Mouse (Mus musculus): ENCODE measurements around the gene Inpp5f. TPM values are rescaled to one million over a fixed set of nuclear protein-coding genes. Genes with fewer than 3 reads are reported as not detected.
"Not testable (repeated sequence)": the region's sequence is repeated elsewhere in the genome, so short reads cannot be mapped to it uniquely, and the experiment has no call there.

Gene Inpp5f
- polyA plus RNA-seq, 1 experiment from 2014 or later = 257 TPM

DNA sequence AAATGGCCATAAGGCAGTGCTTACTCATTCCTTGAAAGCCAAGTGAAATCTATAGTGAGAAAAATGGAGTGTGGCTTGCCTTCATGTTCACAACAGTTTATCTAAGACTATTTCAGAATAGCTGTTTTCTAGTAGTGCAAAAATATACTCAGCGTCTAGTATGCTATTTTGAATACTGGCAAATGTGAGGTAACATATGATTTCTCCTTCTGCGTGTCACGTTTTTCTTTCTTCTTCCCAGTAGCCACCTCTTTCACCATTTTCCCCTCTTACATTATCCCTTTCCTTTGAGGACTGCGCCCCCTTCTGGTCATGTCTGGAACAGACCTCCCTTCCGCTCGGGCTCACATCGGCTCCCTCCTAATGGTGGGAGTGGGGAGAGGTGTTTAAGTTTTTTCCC, 78.9 kb downstream of the Inpp5f start:
- peak overlapping the region; percentile 76 for H3K27ac ChIP-seq (ENCODE audit: low read depth, low read length)
- no peaks in the 10 kb centered on the region for H3K4me1 ChIP-seq (ENCODE audit: control insufficient read depth, insufficient read depth, low read length)
- H3K9me3 ChIP-seq (replicated peaks; ENCODE audit: control insufficient read depth, low read length) = peaks cover 4% of the 10 kb centered on the region; the same call in 1 of the 2 replicates
- peak; percentile 91 for DNase-seq (ENCODE audit: low spot score)
- H3K4me2 ChIP-seq (ENCODE audit: low read length) = peak overlapping the region; percentile 44
- H3K4me3 ChIP-seq (ENCODE audit: low read depth, low read length) = peak overlapping the region; percentile 46
- peaks cover 50% of the 10 kb centered on the region for H3K36me3 ChIP-seq (ENCODE audit: control insufficient read depth, insufficient read depth, low read length)
- peak; percentile 72 for ATAC-seq
- H3K9ac ChIP-seq (ENCODE audit: low read length) = peak overlapping the region; percentile 77
- no peaks in the 10 kb centered on the region for H3K27me3 ChIP-seq (replicated peaks; ENCODE audit: control insufficient read depth, insufficient read depth, low read length)
- 10% methylated on average over 7 of the region's 7 CpGs for WGBS

DNA sequence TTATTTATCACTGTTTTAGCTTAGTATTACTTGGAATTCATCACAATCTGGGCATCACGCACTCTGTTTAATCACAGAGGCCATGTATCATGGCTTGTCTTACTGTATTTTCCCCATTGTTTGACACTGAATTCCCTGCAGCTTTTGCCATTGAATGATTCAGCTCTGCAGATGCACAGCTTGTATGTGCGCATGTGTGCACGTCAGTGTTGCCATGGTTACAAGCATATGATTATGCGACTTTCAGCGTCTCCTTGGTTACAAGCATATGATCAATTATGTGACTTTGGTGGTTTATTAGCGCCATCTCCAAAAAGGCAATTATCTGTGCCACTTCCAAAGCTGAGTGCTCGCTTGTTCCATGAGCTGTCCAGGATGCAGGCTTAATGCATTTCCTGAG, 79.7 kb downstream of the Inpp5f start:
- WGBS = 29% methylated on average over 7 of the region's 7 CpGs
- H3K4me1 ChIP-seq (ENCODE audit: control insufficient read depth, insufficient read depth, low read length) = no peaks in the 10 kb centered on the region
- peak overlapping the region; percentile 77 for H3K9ac ChIP-seq (ENCODE audit: low read length)
- H3K36me3 ChIP-seq (ENCODE audit: control insufficient read depth, insufficient read depth, low read length) = peaks cover 48% of the 10 kb centered on the region
- no peaks in the 10 kb centered on the region for H3K27me3 ChIP-seq (replicated peaks; ENCODE audit: control insufficient read depth, insufficient read depth, low read length)
- peak overlapping the region; percentile 78; the same call in 1 of the 2 replicates for H3K27ac ChIP-seq (ENCODE audit: low read depth, low read length)
- H3K9me3 ChIP-seq (replicated peaks; ENCODE audit: control insufficient read depth, low read length) = peaks cover 4% of the 10 kb centered on the region; the same call in 1 of the 2 replicates
- peak overlapping the region; percentile 46 for H3K4me3 ChIP-seq (ENCODE audit: low read depth, low read length)
- peak; percentile 94 for DNase-seq (ENCODE audit: low spot score)
- peak overlapping the region; percentile 44 for H3K4me2 ChIP-seq (ENCODE audit: low read length)
- peak; percentile 70 for ATAC-seq

DNA sequence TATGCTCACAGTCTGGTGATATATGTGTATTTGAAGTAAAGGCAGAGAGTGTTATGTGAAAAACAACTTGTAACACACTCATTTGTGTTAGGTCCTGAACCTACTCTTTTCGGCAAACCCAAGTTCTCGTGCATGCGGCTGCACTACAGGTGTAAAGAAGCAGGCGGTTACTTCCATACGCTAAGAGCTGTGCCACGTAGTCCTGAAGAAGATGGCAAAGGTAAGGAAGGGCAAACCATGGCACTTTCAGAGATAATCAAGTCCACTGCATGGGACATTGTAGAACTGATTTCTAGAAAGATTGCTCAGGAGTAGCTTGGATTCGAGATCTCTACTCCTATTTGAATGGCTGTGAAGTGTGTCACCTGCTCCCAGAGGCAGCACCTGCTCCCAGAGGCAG, 81.0 kb downstream of the Inpp5f start:
- H3K27ac ChIP-seq (ENCODE audit: low read depth, low read length) = no peak overlapping the region
- no peak overlapping the region for H3K9ac ChIP-seq (ENCODE audit: low read length)
- peaks cover 47% of the 10 kb centered on the region for H3K36me3 ChIP-seq (ENCODE audit: control insufficient read depth, insufficient read depth, low read length)
- no peaks in the 10 kb centered on the region for H3K4me1 ChIP-seq (ENCODE audit: control insufficient read depth, insufficient read depth, low read length)
- no peak overlapping the region for H3K4me2 ChIP-seq (ENCODE audit: low read length)
- peaks cover 4% of the 10 kb centered on the region; the same call in 1 of the 2 replicates for H3K9me3 ChIP-seq (replicated peaks; ENCODE audit: control insufficient read depth, low read length)
- WGBS = 91% methylated on average over 7 of the region's 7 CpGs
- H3K27me3 ChIP-seq (replicated peaks; ENCODE audit: control insufficient read depth, insufficient read depth, low read length) = no peaks in the 10 kb centered on the region
- ATAC-seq (no peak), DNase-seq (ENCODE audit: low spot score) (no peak)
- H3K4me3 ChIP-seq (ENCODE audit: low read depth, low read length) = no peak overlapping the region

DNA sequence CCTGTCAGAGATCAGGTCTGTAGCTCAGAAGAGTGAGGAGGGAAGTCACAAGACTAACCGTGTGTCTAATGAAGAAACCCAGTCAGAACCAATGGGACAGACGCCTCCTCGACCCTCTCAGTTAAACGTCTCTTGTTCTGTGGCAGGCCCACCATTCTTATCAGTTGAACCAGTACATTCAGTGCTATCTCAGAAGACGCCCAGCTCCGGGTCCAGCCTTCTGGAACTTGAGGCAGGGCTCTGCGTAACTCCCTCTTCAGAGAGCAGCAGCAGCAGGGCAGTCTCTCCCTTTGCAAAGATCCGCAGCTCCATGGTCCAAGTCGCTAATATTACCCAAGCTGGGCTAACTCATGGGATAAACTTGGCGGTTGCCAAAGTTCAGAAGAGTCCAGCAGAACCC, 83.7 kb downstream of the Inpp5f start:
- no peak overlapping the region for H3K9ac ChIP-seq (ENCODE audit: low read length)
- H3K36me3 ChIP-seq (ENCODE audit: control insufficient read depth, insufficient read depth, low read length) = peaks cover 69% of the 10 kb centered on the region
- no peak overlapping the region for H3K4me2 ChIP-seq (ENCODE audit: low read length)
- ATAC-seq (no peak), DNase-seq (ENCODE audit: low spot score) (no peak)
- WGBS = 88% methylated on average over 10 of the region's 10 CpGs
- H3K27me3 ChIP-seq (replicated peaks; ENCODE audit: control insufficient read depth, insufficient read depth, low read length) = no peaks in the 10 kb centered on the region
- H3K27ac ChIP-seq (ENCODE audit: low read depth, low read length) = no peak overlapping the region
- no peak overlapping the region for H3K4me3 ChIP-seq (ENCODE audit: low read depth, low read length)
- H3K4me1 ChIP-seq (ENCODE audit: control insufficient read depth, insufficient read depth, low read length) = no peaks in the 10 kb centered on the region
- no peaks in the 10 kb centered on the region for H3K9me3 ChIP-seq (replicated peaks; ENCODE audit: control insufficient read depth, low read length)

DNA sequence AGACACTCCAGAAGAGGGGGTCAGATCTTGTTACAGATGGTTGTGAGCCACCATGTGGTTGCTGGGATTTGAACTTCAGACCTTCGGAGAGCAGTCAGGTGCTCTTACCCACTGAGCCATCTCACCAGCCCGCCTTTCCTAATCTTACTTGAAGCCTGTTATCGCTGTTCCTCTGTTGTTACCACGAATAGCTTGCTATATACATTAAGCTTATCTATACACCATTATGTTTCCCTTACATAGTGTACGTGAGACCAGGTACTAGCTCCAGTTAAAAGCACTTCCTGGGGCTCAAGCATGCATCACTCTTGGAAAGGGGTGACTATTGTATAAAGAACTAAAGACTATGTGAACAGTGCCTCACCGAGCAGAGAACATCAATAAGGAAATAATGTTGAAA, 88.8 kb downstream of the Inpp5f start:
- not testable (repeated sequence) for DNase-seq (ENCODE audit: low spot score); H3K4me2 ChIP-seq (ENCODE audit: low read length); H3K27me3 ChIP-seq (replicated peaks; ENCODE audit: control insufficient read depth, insufficient read depth, low read length); H3K9ac ChIP-seq (ENCODE audit: low read length); H3K27ac ChIP-seq (ENCODE audit: low read depth, low read length); ATAC-seq; H3K9me3 ChIP-seq (replicated peaks; ENCODE audit: control insufficient read depth, low read length); H3K4me1 ChIP-seq (ENCODE audit: control insufficient read depth, insufficient read depth, low read length); H3K4me3 ChIP-seq (ENCODE audit: low read depth, low read length)
- 90% methylated on average over 6 of the region's 6 CpGs for WGBS
- peaks cover 85% of the 10 kb centered on the region for H3K36me3 ChIP-seq (ENCODE audit: control insufficient read depth, insufficient read depth, low read length)

DNA sequence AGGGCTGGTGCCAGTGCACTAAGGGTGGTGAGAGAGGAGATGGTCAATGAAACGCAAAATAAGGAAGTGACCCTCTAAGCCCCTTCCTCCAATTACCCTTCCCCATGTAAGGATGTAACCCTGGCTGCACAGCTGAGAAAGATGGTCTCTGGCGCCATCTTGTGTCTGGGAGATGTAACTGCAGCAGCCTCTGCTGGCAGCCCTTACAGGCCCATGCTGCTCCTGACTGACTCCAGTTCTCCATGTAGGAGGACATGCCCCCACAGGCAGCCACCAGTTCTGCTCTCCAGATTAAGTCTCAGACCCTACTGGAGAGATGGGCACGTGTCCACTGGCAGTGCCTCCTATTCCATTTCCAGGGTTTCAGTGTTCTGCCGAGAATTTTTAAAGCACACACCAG, 94.6 kb downstream of the Inpp5f start:
- Histone ChIP-seq H3K4me3 (ENCODE audit: low read depth, low read length) (no peak overlapping the region), H3K9ac (ENCODE audit: low read length) (no peak overlapping the region), H3K27ac (ENCODE audit: low read depth, low read length) (no peak overlapping the region), H3K4me2 (ENCODE audit: low read length) (no peak overlapping the region), H3K4me1 (ENCODE audit: control insufficient read depth, insufficient read depth, low read length) (no peaks in the 10 kb centered on the region), H3K36me3 (ENCODE audit: control insufficient read depth, insufficient read depth, low read length) (peaks cover 94% of the 10 kb centered on the region), H3K27me3 (replicated peaks; ENCODE audit: control insufficient read depth, insufficient read depth, low read length) (no peaks in the 10 kb centered on the region), H3K9me3 (replicated peaks; ENCODE audit: control insufficient read depth, low read length) (no peaks in the 10 kb centered on the region)
- peak; percentile 75 for ATAC-seq
- WGBS = 22% methylated on average over 4 of the region's 4 CpGs
- peak; percentile 81 for DNase-seq (ENCODE audit: low spot score)

DNA sequence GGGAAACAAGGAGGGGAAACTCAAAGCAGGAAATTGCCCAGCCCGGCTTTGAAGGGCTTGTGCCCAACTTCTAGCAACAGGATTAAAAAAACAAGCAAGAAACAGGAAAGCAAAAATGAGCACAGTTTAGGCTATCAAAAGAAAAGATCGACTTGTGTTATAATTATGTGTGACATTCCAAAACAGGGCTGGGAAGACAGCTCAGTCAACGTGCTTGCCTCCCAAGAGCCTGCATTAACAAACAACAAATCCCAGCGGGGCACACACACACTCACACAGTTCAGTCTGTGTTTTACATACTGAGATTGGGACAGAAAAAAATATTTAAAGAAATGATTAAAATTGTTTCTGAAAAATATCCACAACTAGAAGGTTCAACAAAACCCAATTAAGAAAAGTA, 106.9 kb downstream of the Inpp5f start:
- H3K9ac ChIP-seq (ENCODE audit: low read length) = no peak overlapping the region
- no peak for DNase-seq (ENCODE audit: low spot score)
- H3K4me2 ChIP-seq (ENCODE audit: low read length) = no peak overlapping the region
- WGBS = 82% methylated on average over 4 of the region's 4 CpGs
- H3K27me3 ChIP-seq (replicated peaks; ENCODE audit: control insufficient read depth, insufficient read depth, low read length) = no peaks in the 10 kb centered on the region
- no peak overlapping the region for H3K4me3 ChIP-seq (ENCODE audit: low read depth, low read length)
- no peak overlapping the region for H3K27ac ChIP-seq (ENCODE audit: low read depth, low read length)
- peaks cover 87% of the 10 kb centered on the region for H3K36me3 ChIP-seq (ENCODE audit: control insufficient read depth, insufficient read depth, low read length)
- no peak for ATAC-seq
- no peaks in the 10 kb centered on the region for H3K9me3 ChIP-seq (replicated peaks; ENCODE audit: control insufficient read depth, low read length)
- H3K4me1 ChIP-seq (ENCODE audit: control insufficient read depth, insufficient read depth, low read length) = no peaks in the 10 kb centered on the region

DNA sequence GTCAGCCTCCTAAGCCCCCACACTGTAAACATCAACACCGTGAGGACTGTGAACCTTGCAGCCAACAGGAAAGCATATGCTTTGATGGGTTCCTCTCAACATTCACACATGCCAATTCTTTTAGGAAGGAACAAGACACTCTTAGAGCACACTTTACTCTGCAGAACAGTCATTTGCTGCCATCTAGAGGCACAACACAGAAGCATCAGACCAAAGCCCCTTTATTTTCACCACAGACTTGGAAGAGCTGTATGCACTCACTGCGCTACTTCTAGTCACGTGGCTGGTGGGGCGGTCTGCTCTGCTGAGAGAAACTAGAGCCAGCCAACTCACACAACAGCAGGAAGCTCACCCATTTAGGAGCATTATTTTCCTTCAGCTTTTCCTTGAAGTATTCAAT, 113.6 kb downstream of the Inpp5f start:
- WGBS = 24% methylated on average over 4 of the region's 4 CpGs
- H3K27ac ChIP-seq (ENCODE audit: low read depth, low read length) = no peak overlapping the region

DNA sequence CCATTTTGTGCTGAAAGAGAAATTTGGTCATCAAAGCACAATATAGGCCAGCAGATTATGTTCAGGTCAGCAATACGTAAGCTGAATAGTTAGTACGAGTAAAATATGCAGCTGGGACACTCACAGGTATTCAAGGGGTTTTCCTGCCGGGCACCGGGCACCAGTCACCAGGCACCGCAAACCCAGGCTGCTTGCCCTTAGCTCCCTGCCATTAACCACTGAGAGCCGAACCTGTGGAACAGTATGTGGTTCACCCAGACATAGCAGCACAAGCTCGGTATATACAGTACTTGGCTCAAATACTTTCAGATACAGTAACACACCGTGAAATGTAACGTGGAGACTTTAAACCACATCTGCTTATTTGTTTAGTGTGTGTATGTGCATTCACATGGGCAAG, 114.1 kb downstream of the Inpp5f start:
- peaks cover 28% of the 10 kb centered on the region for H3K36me3 ChIP-seq (ENCODE audit: control insufficient read depth, insufficient read depth, low read length)
- ATAC-seq (no peak), DNase-seq (ENCODE audit: low spot score) (no peak)
- no peaks in the 10 kb centered on the region for H3K9me3 ChIP-seq (replicated peaks; ENCODE audit: control insufficient read depth, low read length)
- H3K27me3 ChIP-seq (replicated peaks; ENCODE audit: control insufficient read depth, insufficient read depth, low read length) = no peaks in the 10 kb centered on the region
- WGBS = 77% methylated on average over 9 of the region's 9 CpGs
- H3K4me1 ChIP-seq (ENCODE audit: control insufficient read depth, insufficient read depth, low read length) = 0 out of 2 replicates have a peak, but pooled peaks cover 2% of the 10 kb centered on the region
- H3K27ac ChIP-seq (ENCODE audit: low read depth, low read length) = no peak overlapping the region
- no peak overlapping the region for H3K4me2 ChIP-seq (ENCODE audit: low read length)
- H3K9ac ChIP-seq (ENCODE audit: low read length) = no peak overlapping the region
- H3K4me3 ChIP-seq (ENCODE audit: low read depth, low read length) = no peak overlapping the region

More for the DNA sequence above, 113.6 kb downstream of the Inpp5f start:
- no peak overlapping the region for H3K4me3 ChIP-seq (ENCODE audit: low read depth, low read length)
- no peak overlapping the region for H3K9ac ChIP-seq (ENCODE audit: low read length)
- DNase-seq (ENCODE audit: low spot score) = peak; percentile 92
- no peak overlapping the region for H3K4me2 ChIP-seq (ENCODE audit: low read length)
- no peaks in the 10 kb centered on the region for H3K27me3 ChIP-seq (replicated peaks; ENCODE audit: control insufficient read depth, insufficient read depth, low read length)
- H3K9me3 ChIP-seq (replicated peaks; ENCODE audit: control insufficient read depth, low read length) = no peaks in the 10 kb centered on the region
- H3K4me1 ChIP-seq (ENCODE audit: control insufficient read depth, insufficient read depth, low read length) = 0 out of 2 replicates have a peak, but pooled peaks cover 2% of the 10 kb centered on the region
- peaks cover 32% of the 10 kb centered on the region for H3K36me3 ChIP-seq (ENCODE audit: control insufficient read depth, insufficient read depth, low read length)
- ATAC-seq = peak; percentile 96

Measured in forebrain, embryonic 14.5 days (tissue).